35 mouse cellular contexts compared by ENCODE assay signal in the genomic region with DNA sequence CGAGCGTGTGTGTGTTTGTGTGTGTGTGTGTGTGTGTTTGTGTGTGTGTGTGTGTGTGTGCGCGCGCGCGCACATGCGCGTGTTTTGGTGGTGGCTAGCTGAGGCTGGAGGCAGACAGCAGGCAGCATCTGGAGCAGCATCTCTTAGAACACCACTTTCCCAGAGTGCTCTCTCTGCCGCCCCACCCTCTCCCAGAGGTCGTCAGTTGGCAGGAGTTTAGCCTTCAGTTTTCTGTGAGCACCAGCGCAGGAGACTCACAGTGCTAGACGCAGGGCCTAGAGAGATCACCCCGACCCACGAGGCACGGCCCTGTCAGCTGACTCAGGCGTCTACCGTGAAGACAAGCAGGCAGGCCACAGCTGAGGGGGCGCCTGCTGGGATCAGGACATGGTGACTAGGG. TPM values are rescaled to one million over a fixed set of nuclear protein-coding genes. Genes with fewer than 3 reads are reported as not detected.
DNase-seq lines count a peak whose midpoint lies in the region; ATAC-seq lines count a peak whose summit lies in the region.
"Had no signal": no experiment of that assay in that cellular context is flagged by ENCODE, and none has a peak within 500 bp of the region (broad histone marks: within the 10 kb centered on the region; RNA-seq: fewer than 3 reads in every experiment).

No protein-coding gene starts in this region.

- H3K4me2 ChIP-seq in heart, embryonic 12.5 days, result no peak overlapping the region
- H3K4me2 ChIP-seq in forebrain, embryonic 13.5 days, result no peak overlapping the region
- H3K4me2 ChIP-seq: forebrain, embryonic 15.5 days; hindbrain, embryonic 14.5 days; limb, embryonic 15.5 days; liver, embryonic 15.5 days; lung, embryonic 15.5 days; midbrain, embryonic 15.5 days; neural tube, embryonic 12.5 days had no signal

- no peak overlapping the region for H3K4me3 ChIP-seq in heart, embryonic 12.5 days
- H3K4me3 ChIP-seq in forebrain, embryonic 13.5 days, result no peak overlapping the region
- H3K4me3 ChIP-seq: forebrain, embryonic 15.5 days; heart, adult 2 months; left cerebral cortex, adult 2 months; limb, embryonic 15.5 days; liver, embryonic 15.5 days; lung, embryonic 15.5 days; midbrain, embryonic 15.5 days; neural tube, embryonic 12.5 days had no signal

- DNase-seq in heart, postnatal 14 days, result peak; percentile 42 to 54
- DNase-seq in R1 (ENCODE audit: low read depth, low spot score), result peak; percentile 34
- DNase-seq in gastrocnemius, postnatal 25 days, result peak; percentile 76
- no peak for DNase-seq in right cerebral cortex, postnatal 25 days
- no peak for DNase-seq in testis, postnatal 10 days (ENCODE audit: low spot score)
- DNase-seq: adrenal gland, adult 8-10 months; cerebellum, adult 2 months; cerebellum, postnatal 36 days; embryo, embryonic 11 days; kidney, adult 18-20 months; lung, postnatal 36 days; retina, postnatal 1 day; thymus, adult 2 months; thymus, postnatal 4 days had no signal

- no peaks in the 10 kb centered on the region for H3K27me3 ChIP-seq in heart, embryonic 12.5 days (replicated peaks)
- H3K27me3 ChIP-seq in forebrain, embryonic 13.5 days, result no peaks in the 10 kb centered on the region
- H3K27me3 ChIP-seq: forebrain, embryonic 15.5 days; limb, embryonic 15.5 days; liver, embryonic 15.5 days; lung, embryonic 15.5 days; midbrain, embryonic 15.5 days; neural tube, embryonic 12.5 days; Patski had no signal

- 76% methylated on average over 19 of the region's 19 CpGs for WGBS in heart, embryonic 12.5 days
- WGBS in forebrain, embryonic 13.5 days, result 94% methylated on average over 19 of the region's 19 CpGs

- no peak overlapping the region for H3K9ac ChIP-seq in heart, embryonic 12.5 days
- H3K9ac ChIP-seq in forebrain, embryonic 13.5 days, result no peak overlapping the region
- H3K9ac ChIP-seq: forebrain, embryonic 15.5 days; hindbrain, embryonic 14.5 days; limb, embryonic 15.5 days; liver, embryonic 15.5 days; lung, embryonic 15.5 days; midbrain, embryonic 15.5 days; neural tube, embryonic 12.5 days had no signal

- no peaks in the 10 kb centered on the region for H3K4me1 ChIP-seq in heart, embryonic 12.5 days (replicated peaks)
- H3K4me1 ChIP-seq in forebrain, embryonic 13.5 days, result no peaks in the 10 kb centered on the region; the same call in 1 of the 2 replicates
- H3K4me1 ChIP-seq: forebrain, embryonic 15.5 days; liver, embryonic 15.5 days; lung, embryonic 15.5 days; midbrain, embryonic 15.5 days; neural tube, embryonic 12.5 days had no signal

- no peak overlapping the region for H3K27ac ChIP-seq in heart, embryonic 12.5 days (ENCODE audit: poor library complexity, severe bottlenecking)
- no peak overlapping the region for H3K27ac ChIP-seq in forebrain, embryonic 13.5 days
- H3K27ac ChIP-seq: forebrain, embryonic 15.5 days; heart, adult 2 months; hindbrain, embryonic 14.5 days; kidney, postnatal 0 days; left cerebral cortex, adult 2 months; limb, embryonic 15.5 days; liver, embryonic 15.5 days; lung, embryonic 15.5 days; midbrain, embryonic 15.5 days; neural tube, embryonic 12.5 days had no signal

- H3K36me3 ChIP-seq in heart, embryonic 12.5 days, result peaks cover 48% of the 10 kb centered on the region
- H3K36me3 ChIP-seq in forebrain, embryonic 13.5 days (ENCODE audit: poor library complexity, severe bottlenecking), result peaks cover 57% of the 10 kb centered on the region

- intact Hi-C loops in heart, postnatal 14 days (cut with DNase I), result loop anchor here (5.0 kb wide), 2 partner anchors 63 to 177 kb away; no protein-coding TSS in a partner anchor

- ATAC-seq in heart, embryonic 12.5 days (ENCODE audit: insufficient number of reproducible peaks, low FRiP score), result no peak
- ATAC-seq in forebrain, embryonic 13.5 days, result no peak
- ATAC-seq: activated CD4-positive, CD25-positive, alpha-beta regulatory T cell, adult 4 months; forebrain, embryonic 15.5 days; inflammation-experienced regulatory T-cells, adult 6 months; midbrain, embryonic 15.5 days; Patski had no signal

- no peaks in the 10 kb centered on the region; the same call in 1 of the 2 replicates for H3K9me3 ChIP-seq in heart, embryonic 12.5 days (replicated peaks)
- H3K9me3 ChIP-seq in forebrain, embryonic 13.5 days (replicated peaks), result no peaks in the 10 kb centered on the region
- H3K9me3 ChIP-seq: forebrain, embryonic 15.5 days; G1E; limb, embryonic 15.5 days; liver, embryonic 15.5 days; lung, embryonic 15.5 days; midbrain, embryonic 15.5 days; neural tube, embryonic 12.5 days had no signal

RNA-seq across cellular contexts. Expression of a gene that starts 12.4 kb away (rescaled TPM):
- not detected for total RNA-seq in heart, postnatal 14 days (2021)
- not detected in 2 replicates for polyA plus RNA-seq in heart, embryonic 12.5 days (2016; fragmentation: Nextera tagmentation; extraction: Ambion mirVana)
- not detected for total RNA-seq in gastrocnemius, postnatal 25 days (2021)
- not detected in 2 replicates for polyA plus RNA-seq in forebrain, embryonic 13.5 days (2015; fragmentation: Nextera tagmentation; extraction: Ambion mirVana)
- total RNA-seq: adrenal gland, adult 8-10 months; heart, adult 2 months; heart, postnatal 36 days; megakaryocyte-erythroid progenitor cell, adult 5-6 weeks had no signal
- polyA plus RNA-seq: activated CD4-positive, CD25-positive, alpha-beta regulatory T cell, adult 4 months; C2C12; embryonic facial prominence, embryonic 14.5 days; G1E; heart, adult 2 months; inflammation-experienced regulatory T-cells, adult 6 months; kidney, postnatal 0 days; limb, embryonic 15.5 days; liver, embryonic 15.5 days; lung, embryonic 15.5 days; Patski; stomach, embryonic 16.5 days; thymus, adult 2 months had no signal

RNA-seq across cellular contexts. Expression of a gene that starts 22.3 kb away (rescaled TPM):
- total RNA-seq in heart, postnatal 14 days (2021), result not detected
- 0.17 TPM in 1 of 2 replicates, not detected in the other for polyA plus RNA-seq in heart, embryonic 12.5 days (2016; fragmentation: Nextera tagmentation; extraction: Ambion mirVana)
- not detected for total RNA-seq in gastrocnemius, postnatal 25 days (2021)
- 0.37 and 0.54 TPM in 2 replicates for polyA plus RNA-seq in forebrain, embryonic 13.5 days (2015; fragmentation: Nextera tagmentation; extraction: Ambion mirVana)
- total RNA-seq: G1E; heart, adult 2 months; heart, postnatal 36 days; megakaryocyte-erythroid progenitor cell, adult 5-6 weeks had no signal
- polyA plus RNA-seq: activated CD4-positive, CD25-positive, alpha-beta regulatory T cell, adult 4 months; G1E; inflammation-experienced regulatory T-cells, adult 6 months had no signal

RNA-seq across cellular contexts. Expression of a gene that starts 36.6 kb away (rescaled TPM):
- total RNA-seq in heart, postnatal 14 days (2021), result 1 to 10 TPM; 3.5 to 4.0 TPM
- polyA plus RNA-seq in heart, embryonic 12.5 days (2016; fragmentation: Nextera tagmentation; extraction: Ambion mirVana), result 2.0 and 2.6 TPM in 2 replicates
- 1 to 10 TPM; 2.8 to 4.1 TPM for total RNA-seq in gastrocnemius, postnatal 25 days (2021)
- 2.8 and 4.5 TPM in 2 replicates for polyA plus RNA-seq in forebrain, embryonic 13.5 days (2015; fragmentation: Nextera tagmentation; extraction: Ambion mirVana)

RNA-seq across cellular contexts. Expression of a gene that starts 59.7 kb away (rescaled TPM):
- 10 to 100 TPM; 16.8 to 21.6 TPM for total RNA-seq in heart, postnatal 14 days (2021)
- 1.1 and 1.7 TPM in 2 replicates for polyA plus RNA-seq in heart, embryonic 12.5 days (2016; fragmentation: Nextera tagmentation; extraction: Ambion mirVana)
- 1 to 10 TPM; 4.7 to 4.9 TPM for total RNA-seq in gastrocnemius, postnatal 25 days (2021)
- 0.76 and 0.92 TPM in 2 replicates for polyA plus RNA-seq in forebrain, embryonic 13.5 days (2015; fragmentation: Nextera tagmentation; extraction: Ambion mirVana)
- total RNA-seq: G1E had no signal

Comparison
In these comparisons a context has a peak if more than half of its experiments do, and no peak if none do; other contexts are left out.
1. DNase-seq: peak in heart, postnatal 14 days (2 of 2), R1 (single experiment) and gastrocnemius, postnatal 25 days (single experiment); none in right cerebral cortex, postnatal 25 days (single experiment) and testis, postnatal 10 days (single experiment).